Mouse (Mus musculus) bone marrow macrophage, adult 2 months (primary cell): ENCODE measurements around the gene Gtpbp1.

ENCODE experiments used
- CTCF ChIP-seq: IDR thresholded peaks from 2 replicates; pipeline ENCODE4 v1.5.1; 2012; ENCODE audit warnings: low read depth, mild to moderate bottlenecking, low read length, moderate library complexity
- POLR2A ChIP-seq: IDR thresholded peaks from 2 replicates; pipeline ENCODE4 v1.6.1; 2012; ENCODE audit warnings: mild to moderate bottlenecking, low read depth, low read length, borderline replicate concordance

- TF ChIP-seq CTCF (no peak), POLR2A (no peak)
Measured at GRCm38 (mm10) chr15:79687175-79687574, 3.5 kb upstream of the Gtpbp1 start.
